Comparison of ENCODE assay signal across 22 mouse cellular contexts in the genomic region with DNA sequence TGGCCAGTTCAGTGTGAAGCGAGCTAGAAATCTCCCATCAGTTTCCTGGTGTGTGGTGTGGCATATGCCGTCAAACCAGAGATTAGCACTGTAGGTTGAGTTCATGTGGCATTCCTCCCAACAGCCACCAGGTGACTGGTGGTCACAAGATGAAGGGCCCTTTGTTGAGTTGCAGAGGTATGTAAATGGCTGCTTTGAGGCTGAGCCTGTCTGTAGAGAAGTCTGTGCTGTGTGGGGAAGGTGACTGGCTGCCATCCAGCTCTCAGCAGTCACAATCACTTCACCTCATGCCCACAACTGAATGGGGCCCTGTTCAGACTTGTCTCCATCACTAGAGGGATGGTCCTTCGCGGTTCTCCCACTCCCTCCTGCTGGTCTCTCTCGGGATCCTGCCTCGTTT. TPM values are rescaled to one million over a fixed set of nuclear protein-coding genes. Genes with fewer than 3 reads are reported as not detected.
A peak's percentile ranks its signal among the peaks of the same experiment; 100 is the strongest.
DNase-seq lines count a peak whose midpoint lies in the region; ATAC-seq lines count a peak whose summit lies in the region.
"Had no signal": no experiment of that assay in that cellular context is flagged by ENCODE, and none has a peak within 500 bp of the region (broad histone marks: within the 10 kb centered on the region; RNA-seq: fewer than 3 reads in every experiment).

No protein-coding gene starts in this region.

- no peak overlapping the region for H3K9ac ChIP-seq in embryonic facial prominence, embryonic 12.5 days
- H3K9ac ChIP-seq in lung, embryonic 15.5 days = no peak overlapping the region
- H3K9ac ChIP-seq in embryonic facial prominence, embryonic 15.5 days = no peak overlapping the region
- H3K9ac ChIP-seq: forebrain, embryonic 12.5 days; liver, embryonic 13.5 days had no signal

- H3K4me2 ChIP-seq in embryonic facial prominence, embryonic 12.5 days (replicated peaks) = no peak overlapping the region
- no peak overlapping the region for H3K4me2 ChIP-seq in lung, embryonic 15.5 days
- no peak overlapping the region for H3K4me2 ChIP-seq in embryonic facial prominence, embryonic 15.5 days (replicated peaks)
- H3K4me2 ChIP-seq: forebrain, embryonic 12.5 days; liver, embryonic 13.5 days had no signal

- peaks cover 9% of the 10 kb centered on the region for H3K4me1 ChIP-seq in embryonic facial prominence, embryonic 12.5 days
- peaks cover 30% of the 10 kb centered on the region for H3K4me1 ChIP-seq in embryonic facial prominence, embryonic 10.5 days
- H3K4me1 ChIP-seq in lung, embryonic 15.5 days = peaks cover 9% of the 10 kb centered on the region; the same call in 1 of the 2 replicates
- H3K4me1 ChIP-seq in embryonic facial prominence, embryonic 15.5 days = peaks cover 8% of the 10 kb centered on the region; the same call in 1 of the 2 replicates
- H3K4me1 ChIP-seq: liver, embryonic 13.5 days had no signal

- no peak for DNase-seq in embryonic facial prominence, embryonic 10.5 days (ENCODE audit: low spot score)
- DNase-seq in lung, adult 18-20 months = no peak
- DNase-seq in left cerebral cortex, adult 9 months (ENCODE audit: low spot score in 2 of 2) = no peak
- no peak for DNase-seq in cerebellum, adult 8-10 months
- DNase-seq: adrenal gland, adult 8-10 months; cerebellum, adult 9-10 months; embryo, embryonic 11 days; heart, adult 11 months; kidney, postnatal 25 days; liver, embryonic 13.5 days; right cerebral cortex, adult 18-20 months had no signal

- H3K27ac ChIP-seq in embryonic facial prominence, embryonic 12.5 days = 0 out of 2 replicates have a peak overlapping the region, but pooled peaks have one; percentile 8
- H3K27ac ChIP-seq in embryonic facial prominence, embryonic 10.5 days (replicated peaks) = no peak overlapping the region
- H3K27ac ChIP-seq in lung, embryonic 15.5 days = peak overlapping the region; percentile 49
- H3K27ac ChIP-seq in embryonic facial prominence, embryonic 15.5 days (replicated peaks) = no peak overlapping the region
- H3K27ac ChIP-seq: forebrain, embryonic 12.5 days; liver, embryonic 13.5 days had no signal

- no peaks in the 10 kb centered on the region for H3K9me3 ChIP-seq in embryonic facial prominence, embryonic 12.5 days
- no peaks in the 10 kb centered on the region for H3K9me3 ChIP-seq in embryonic facial prominence, embryonic 10.5 days
- no peaks in the 10 kb centered on the region for H3K9me3 ChIP-seq in lung, embryonic 15.5 days
- H3K9me3 ChIP-seq in embryonic facial prominence, embryonic 15.5 days (replicated peaks) = no peaks in the 10 kb centered on the region
- H3K9me3 ChIP-seq: forebrain, embryonic 12.5 days; liver, embryonic 13.5 days had no signal

- H3K27me3 ChIP-seq in embryonic facial prominence, embryonic 12.5 days = peaks cover 4% of the 10 kb centered on the region; the same call in 1 of the 2 replicates
- peaks cover 11% of the 10 kb centered on the region for H3K27me3 ChIP-seq in embryonic facial prominence, embryonic 10.5 days (replicated peaks; ENCODE audit: low read depth, poor library complexity, severe bottlenecking)
- no peaks in the 10 kb centered on the region for H3K27me3 ChIP-seq in lung, embryonic 15.5 days
- no peaks in the 10 kb centered on the region for H3K27me3 ChIP-seq in embryonic facial prominence, embryonic 15.5 days
- H3K27me3 ChIP-seq: CH12.LX, Patski had no signal

- WGBS in embryonic facial prominence, embryonic 12.5 days = 50% methylated on average over 6 of the region's 6 CpGs
- WGBS in embryonic facial prominence, embryonic 10.5 days = 64% methylated on average over 6 of the region's 6 CpGs
- 38% methylated on average over 6 of the region's 6 CpGs for WGBS in lung, embryonic 15.5 days
- WGBS in embryonic facial prominence, embryonic 15.5 days = 49% methylated on average over 6 of the region's 6 CpGs

- H3K36me3 ChIP-seq in embryonic facial prominence, embryonic 12.5 days = 0 out of 2 replicates have a peak, but pooled peaks cover 5% of the 10 kb centered on the region
- H3K36me3 ChIP-seq in embryonic facial prominence, embryonic 10.5 days (replicated peaks) = no peaks in the 10 kb centered on the region
- no peaks in the 10 kb centered on the region for H3K36me3 ChIP-seq in lung, embryonic 15.5 days
- H3K36me3 ChIP-seq in embryonic facial prominence, embryonic 15.5 days = no peaks in the 10 kb centered on the region
- H3K36me3 ChIP-seq: forebrain, embryonic 12.5 days; liver, embryonic 13.5 days had no signal

- H3K4me3 ChIP-seq in embryonic facial prominence, embryonic 12.5 days = no peak overlapping the region
- no peak overlapping the region for H3K4me3 ChIP-seq in embryonic facial prominence, embryonic 10.5 days
- H3K4me3 ChIP-seq in lung, embryonic 15.5 days = no peak overlapping the region
- H3K4me3 ChIP-seq in embryonic facial prominence, embryonic 15.5 days (replicated peaks) = no peak overlapping the region
- H3K4me3 ChIP-seq: forebrain, embryonic 12.5 days; liver, embryonic 13.5 days had no signal

- 0 out of 2 replicates have a peak, but pooled peaks have one; percentile 22 for ATAC-seq in embryonic facial prominence, embryonic 12.5 days (ENCODE audit: insufficient number of reproducible peaks, insufficient read depth, low FRiP score, low TSS enrichment)
- no peak for ATAC-seq in lung, embryonic 15.5 days (ENCODE audit: borderline replicate concordance, extremely low read depth, low FRiP score, low TSS enrichment)
- ATAC-seq in embryonic facial prominence, embryonic 15.5 days (ENCODE audit: insufficient number of reproducible peaks, low FRiP score, low TSS enrichment, low read depth) = peak; percentile 21; the same call in 1 of the 2 replicates
- ATAC-seq in megakaryocyte-erythroid progenitor cell, adult 5-6 weeks (replicated peaks; ENCODE audit: low FRiP score, low TSS enrichment, poor library complexity, severe bottlenecking) = peak; percentile 28
- ATAC-seq: Patski had no signal

RNA-seq across cellular contexts. Expression of a gene that starts 7.2 kb away (rescaled TPM):
- polyA plus RNA-seq in embryonic facial prominence, embryonic 12.5 days (2016; fragmentation: Nextera tagmentation; extraction: Ambion mirVana) = 124 and 159 TPM in 2 replicates
- 12.2 and 12.3 TPM in 2 replicates for polyA plus RNA-seq in embryonic facial prominence, embryonic 10.5 days (2016; fragmentation: Nextera tagmentation; extraction: Ambion mirVana)
- 36.3 and 39.5 TPM in 2 replicates for polyA plus RNA-seq in lung, embryonic 15.5 days (2015; fragmentation: Nextera tagmentation; extraction: Ambion mirVana)
- polyA plus RNA-seq in embryonic facial prominence, embryonic 15.5 days (2015; fragmentation: Nextera tagmentation; extraction: Ambion mirVana) = 137 and 216 TPM in 2 replicates
- total RNA-seq in megakaryocyte-erythroid progenitor cell, adult 5-6 weeks (2014; fragmentation: Nextera tagmentation) = 1.5 and 1.7 TPM in 2 replicates
- 2.1 TPM in 1 of 2 replicates, not detected in the other for total RNA-seq in megakaryocyte-erythroid progenitor cell, adult 5-6 weeks (2017)

RNA-seq across cellular contexts. Expression of a gene that starts 15.7 kb away (rescaled TPM):
- polyA plus RNA-seq in embryonic facial prominence, embryonic 12.5 days (2016; fragmentation: Nextera tagmentation; extraction: Ambion mirVana) = 97.7 and 104 TPM in 2 replicates
- 104 and 107 TPM in 2 replicates for polyA plus RNA-seq in embryonic facial prominence, embryonic 10.5 days (2016; fragmentation: Nextera tagmentation; extraction: Ambion mirVana)
- polyA plus RNA-seq in lung, embryonic 15.5 days (2015; fragmentation: Nextera tagmentation; extraction: Ambion mirVana) = 60.4 and 62.2 TPM in 2 replicates
- polyA plus RNA-seq in embryonic facial prominence, embryonic 15.5 days (2015; fragmentation: Nextera tagmentation; extraction: Ambion mirVana) = 62.1 and 62.9 TPM in 2 replicates
- total RNA-seq in megakaryocyte-erythroid progenitor cell, adult 5-6 weeks (2014; fragmentation: Nextera tagmentation) = 24.8 and 37.6 TPM in 2 replicates
- total RNA-seq in megakaryocyte-erythroid progenitor cell, adult 5-6 weeks (2017) = 32.0 and 42.5 TPM in 2 replicates

RNA-seq across cellular contexts. Expression of a gene that starts 23.7 kb away (rescaled TPM):
- 40.0 and 41.5 TPM in 2 replicates for polyA plus RNA-seq in embryonic facial prominence, embryonic 12.5 days (2016; fragmentation: Nextera tagmentation; extraction: Ambion mirVana)
- 34.6 and 35.1 TPM in 2 replicates for polyA plus RNA-seq in embryonic facial prominence, embryonic 10.5 days (2016; fragmentation: Nextera tagmentation; extraction: Ambion mirVana)
- 29.9 and 31.3 TPM in 2 replicates for polyA plus RNA-seq in lung, embryonic 15.5 days (2015; fragmentation: Nextera tagmentation; extraction: Ambion mirVana)
- 28.5 and 29.6 TPM in 2 replicates for polyA plus RNA-seq in embryonic facial prominence, embryonic 15.5 days (2015; fragmentation: Nextera tagmentation; extraction: Ambion mirVana)
- total RNA-seq in megakaryocyte-erythroid progenitor cell, adult 5-6 weeks (2014; fragmentation: Nextera tagmentation) = 32.0 and 43.3 TPM in 2 replicates
- total RNA-seq in megakaryocyte-erythroid progenitor cell, adult 5-6 weeks (2017) = 37.5 and 39.7 TPM in 2 replicates

RNA-seq across cellular contexts. Expression of a gene that starts 37.7 kb away (rescaled TPM):
- polyA plus RNA-seq in embryonic facial prominence, embryonic 12.5 days (2016; fragmentation: Nextera tagmentation; extraction: Ambion mirVana) = 0.26 and 0.32 TPM in 2 replicates
- 0.11 and 0.18 TPM in 2 replicates for polyA plus RNA-seq in embryonic facial prominence, embryonic 10.5 days (2016; fragmentation: Nextera tagmentation; extraction: Ambion mirVana)
- 0.10 and 0.22 TPM in 2 replicates for polyA plus RNA-seq in lung, embryonic 15.5 days (2015; fragmentation: Nextera tagmentation; extraction: Ambion mirVana)
- 0.24 and 0.42 TPM in 2 replicates for polyA plus RNA-seq in embryonic facial prominence, embryonic 15.5 days (2015; fragmentation: Nextera tagmentation; extraction: Ambion mirVana)
- total RNA-seq in megakaryocyte-erythroid progenitor cell, adult 5-6 weeks (2014; fragmentation: Nextera tagmentation) = not detected in 2 replicates
- 0.15 TPM in 1 of 2 replicates, not detected in the other for total RNA-seq in megakaryocyte-erythroid progenitor cell, adult 5-6 weeks (2017)
- total RNA-seq: adrenal gland, adult 8-10 months; CH12.LX; gastrocnemius, adult 18-20 months; megakaryocyte progenitor cell, adult 5-6 weeks; neutrophil, adult 5-6 weeks had no signal
- polyA plus RNA-seq: heart, postnatal 0 days; liver, embryonic 13.5 days; Patski had no signal

Comparison
In these comparisons a context has a peak if more than half of its experiments do, and no peak if none do; other contexts are left out.
1. H3K27ac ChIP-seq: peak in embryonic facial prominence, embryonic 12.5 days (single experiment) and lung, embryonic 15.5 days (single experiment); none in embryonic facial prominence, embryonic 10.5 days (single experiment) and embryonic facial prominence, embryonic 15.5 days (single experiment).